Mouse (Mus musculus) forebrain, embryonic 11.5 days (tissue): Measurements from ENCODE around the gene Ifit3. TPM values are rescaled to one million over a fixed set of nuclear protein-coding genes. Genes with fewer than 3 reads are reported as not detected.

Experiments used
- ATAC-seq: fragments of 200-750 bp; cut with Nextera tagmentation; replicated peaks from 2 replicates; pipeline ENCODE4 v1.8.0; 2017; ENCODE audit warnings: moderate TSS enrichment; ENCODE audit not compliant: low FRiP score
- DNase-seq: peaks from one replicate; pipeline ENCODE4 v3.0.0-alpha.2; 2017; ENCODE audit warnings: low spot score
- H3K27ac ChIP-seq: fragments of 300-500 bp; sonication (generic); 2 replicates; pipeline ENCODE4 v1.5.1; 2014; ENCODE audit warnings: low read depth, low read length
- H3K27me3 ChIP-seq: fragments of 300-500 bp; sonication (generic); 2 replicates; pipeline ENCODE4 v1.6.1; 2014; ENCODE audit warnings: mild to moderate bottlenecking, low read length, mixed read lengths; ENCODE audit not compliant: control insufficient read depth, insufficient read depth
- H3K36me3 ChIP-seq: fragments of 300-500 bp; sonication (generic); 2 replicates; pipeline ENCODE4 v1.6.1; 2014; ENCODE audit warnings: mild to moderate bottlenecking, low read length, moderate library complexity, mixed read lengths; ENCODE audit not compliant: control insufficient read depth, insufficient read depth
- H3K4me1 ChIP-seq: fragments of 300-500 bp; sonication (generic); replicated peaks from 2 replicates; pipeline ENCODE4 v1.6.1; 2014; ENCODE audit warnings: low read length, mixed read lengths; ENCODE audit not compliant: control insufficient read depth, insufficient read depth
- H3K4me2 ChIP-seq: fragments of 300-500 bp; sonication (generic); 2 replicates; pipeline ENCODE4 v1.6.1; 2014; ENCODE audit warnings: low read depth, mild to moderate bottlenecking, low read length, moderate library complexity, mixed read lengths; ENCODE audit not compliant: severe bottlenecking
- H3K4me3 ChIP-seq: fragments of 300-500 bp; sonication (generic); 2 replicates; pipeline ENCODE4 v1.5.1; 2014; ENCODE audit warnings: low read depth, low read length
- H3K9ac ChIP-seq: fragments of 300-500 bp; sonication (generic); 2 replicates; pipeline ENCODE4 v1.6.1; 2014; ENCODE audit warnings: low read length
- H3K9me3 ChIP-seq: fragments of 300-500 bp; sonication (generic); 2 replicates; pipeline ENCODE4 v1.6.1; 2016; ENCODE audit warnings: low read length, mixed read lengths; ENCODE audit not compliant: control insufficient read depth
- WGBS: fragments of 180-500 bp; shearing (Covaris S2); extraction: QIAGEN DNeasy Blood & Tissue Kit; methylation state at CpG from one replicate; pipeline ENCODE4 v1.1.7; 2014; 5-methylcytosine and 5-hydroxymethylcytosine counted together
- polyA plus RNA-seq: library from polyadenylated mRNA; unstranded; fragments of >200 nt; fragmentation: Nextera tagmentation; extraction: Ambion mirVana; gene quantifications from 2 replicates; pipeline ENCODE4 v1.2.1, GENCODE M21; 2014

Gene Ifit3
- polyA plus RNA-seq, 1 experiment from 2014 or later = 0.52 TPM

GRCm38 (mm10) chr19:34553522-34553921, 29.8 kb upstream of the Ifit3 start:
- H3K36me3 ChIP-seq = no peaks in the 10 kb centered on the region
- no peak overlapping the region for H3K9ac ChIP-seq
- no peak overlapping the region for H3K4me3 ChIP-seq
- no peaks in the 10 kb centered on the region for H3K27me3 ChIP-seq
- no peaks in the 10 kb centered on the region; the same call in 1 of the 2 replicates for H3K9me3 ChIP-seq
- ATAC-seq = no peak
- H3K4me2 ChIP-seq = no peak overlapping the region
- DNase-seq = no peak
- no peaks in the 10 kb centered on the region; the same call in 1 of the 2 replicates for H3K4me1 ChIP-seq
- no peak overlapping the region for H3K27ac ChIP-seq
- 69% methylated on average over 3 of the region's 3 CpGs for WGBS

GRCm38 (mm10) chr19:34554061-34554460, 29.3 kb upstream of the Ifit3 start:
- ATAC-seq (no peak), DNase-seq (no peak)
- H3K4me2 ChIP-seq = no peak overlapping the region
- H3K27ac ChIP-seq = no peak overlapping the region
- no peaks in the 10 kb centered on the region; the same call in 1 of the 2 replicates for H3K4me1 ChIP-seq
- no peaks in the 10 kb centered on the region; the same call in 1 of the 2 replicates for H3K9me3 ChIP-seq
- no peak overlapping the region for H3K4me3 ChIP-seq
- H3K36me3 ChIP-seq = no peaks in the 10 kb centered on the region
- no peaks in the 10 kb centered on the region for H3K27me3 ChIP-seq
- no peak overlapping the region for H3K9ac ChIP-seq

GRCm38 (mm10) chr19:34556621-34557020, 26.7 kb upstream of the Ifit3 start:
- H3K27ac ChIP-seq = no peak overlapping the region
- no peaks in the 10 kb centered on the region for H3K36me3 ChIP-seq
- WGBS = 71% methylated on average over 3 of the region's 3 CpGs
- no peaks in the 10 kb centered on the region; the same call in 1 of the 2 replicates for H3K9me3 ChIP-seq
- no peaks in the 10 kb centered on the region for H3K27me3 ChIP-seq
- ATAC-seq (no peak), DNase-seq (no peak)
- no peaks in the 10 kb centered on the region; the same call in 1 of the 2 replicates for H3K4me1 ChIP-seq
- H3K4me3 ChIP-seq = no peak overlapping the region
- no peak overlapping the region for H3K4me2 ChIP-seq
- H3K9ac ChIP-seq = no peak overlapping the region

GRCm38 (mm10) chr19:34562556-34562955, 20.8 kb upstream of the Ifit3 start:
- DNase-seq (no peak), ATAC-seq (no peak)
- Histone ChIP-seq H3K4me2 (no peak overlapping the region), H3K27ac (no peak overlapping the region), H3K9me3 (no peaks in the 10 kb centered on the region), H3K4me3 (no peak overlapping the region), H3K9ac (no peak overlapping the region), H3K27me3 (no peaks in the 10 kb centered on the region), H3K4me1 (no peaks in the 10 kb centered on the region), H3K36me3 (no peaks in the 10 kb centered on the region)

GRCm38 (mm10) chr19:34566178-34566784, 17.1 kb upstream of the Ifit3 start:
- no peak overlapping the region for H3K9ac ChIP-seq
- no peaks in the 10 kb centered on the region for H3K9me3 ChIP-seq
- no peak overlapping the region for H3K4me3 ChIP-seq
- H3K27me3 ChIP-seq = no peaks in the 10 kb centered on the region
- no peaks in the 10 kb centered on the region for H3K4me1 ChIP-seq
- WGBS = 76% methylated on average over 1 of the region's 1 CpGs
- ATAC-seq (no peak), DNase-seq (no peak)
- no peak overlapping the region for H3K27ac ChIP-seq
- no peaks in the 10 kb centered on the region for H3K36me3 ChIP-seq
- H3K4me2 ChIP-seq = no peak overlapping the region

- DNase-seq (no peak), ATAC-seq (no peak)
- Histone ChIP-seq H3K9me3 (no peaks in the 10 kb centered on the region), H3K4me2 (no peak overlapping the region), H3K36me3 (no peaks in the 10 kb centered on the region), H3K9ac (no peak overlapping the region), H3K27ac (no peak overlapping the region), H3K4me1 (no peaks in the 10 kb centered on the region), H3K27me3 (no peaks in the 10 kb centered on the region), H3K4me3 (no peak overlapping the region)
- WGBS = 81% methylated on average over 7 of the region's 7 CpGs
These were observed 14.1 kb upstream of the Ifit3 start for GRCm38 (mm10) chr19:34568988-34569895.

- H3K9me3 ChIP-seq = no peaks in the 10 kb centered on the region
- H3K36me3 ChIP-seq = no peaks in the 10 kb centered on the region
- no peak for DNase-seq
- H3K4me2 ChIP-seq = no peak overlapping the region
- H3K4me1 ChIP-seq = no peaks in the 10 kb centered on the region
- 82% methylated on average over 4 of the region's 4 CpGs for WGBS
- no peak for ATAC-seq
- H3K27ac ChIP-seq = no peak overlapping the region
- no peak overlapping the region for H3K9ac ChIP-seq
- no peak overlapping the region for H3K4me3 ChIP-seq
- H3K27me3 ChIP-seq = no peaks in the 10 kb centered on the region
These were observed 13.3 kb upstream of the Ifit3 start for GRCm38 (mm10) chr19:34569896-34570476.

- H3K9me3 ChIP-seq = no peaks in the 10 kb centered on the region
- ATAC-seq = no peak
These were observed 12.3 kb upstream of the Ifit3 start for GRCm38 (mm10) chr19:34571080-34571479.

More at GRCm38 (mm10) chr19:34571080-34571479, 12.3 kb upstream of the Ifit3 start:
- DNase-seq = no peak
- Histone ChIP-seq H3K4me1 (no peaks in the 10 kb centered on the region), H3K27ac (no peak overlapping the region), H3K36me3 (no peaks in the 10 kb centered on the region), H3K9ac (no peak overlapping the region), H3K4me2 (no peak overlapping the region), H3K27me3 (no peaks in the 10 kb centered on the region), H3K4me3 (no peak overlapping the region)
- WGBS = 83% methylated on average over 1 of the region's 1 CpGs
